Mouse (Mus musculus) adrenal gland (tissue): ENCODE measurements around the gene Dlst.

Source experiments
- intact Hi-C: fragments of 180-260 bp; cut with DNase I; formaldehyde crosslinking; loops from one replicate; pipeline ENCODE4 v1.15.1; 2025
- long read RNA-seq, 2 experiments: library from polyadenylated mRNA; unstranded; transcript quantifications; one replicate each; pipeline ENCODE4 v2.0.0; 2020; ENCODE audit warnings: borderline replicate concordance in 1 of 2; ENCODE audit not compliant: insufficient replicate concordance in 1 of 2

Dlst gene
- long read RNA-seq, experiment 1, transcript Dlst-201 (15 exons, 2,764 nt) = major isoform, 28 of 57 reads
- long read RNA-seq, experiment 1, partial matches to known transcripts = 12 of 57 reads
- long read RNA-seq, experiment 1, other reads (novel, unspliced or antisense) = 16 of 57 reads
- long read RNA-seq, experiment 2, transcript Dlst-201 (15 exons, 2,764 nt) = major isoform, 17 of 44 reads
- long read RNA-seq, experiment 2, partial matches to known transcripts = 9 of 44 reads
- long read RNA-seq, experiment 2, other reads (novel, unspliced or antisense) = 17 of 44 reads

DNA sequence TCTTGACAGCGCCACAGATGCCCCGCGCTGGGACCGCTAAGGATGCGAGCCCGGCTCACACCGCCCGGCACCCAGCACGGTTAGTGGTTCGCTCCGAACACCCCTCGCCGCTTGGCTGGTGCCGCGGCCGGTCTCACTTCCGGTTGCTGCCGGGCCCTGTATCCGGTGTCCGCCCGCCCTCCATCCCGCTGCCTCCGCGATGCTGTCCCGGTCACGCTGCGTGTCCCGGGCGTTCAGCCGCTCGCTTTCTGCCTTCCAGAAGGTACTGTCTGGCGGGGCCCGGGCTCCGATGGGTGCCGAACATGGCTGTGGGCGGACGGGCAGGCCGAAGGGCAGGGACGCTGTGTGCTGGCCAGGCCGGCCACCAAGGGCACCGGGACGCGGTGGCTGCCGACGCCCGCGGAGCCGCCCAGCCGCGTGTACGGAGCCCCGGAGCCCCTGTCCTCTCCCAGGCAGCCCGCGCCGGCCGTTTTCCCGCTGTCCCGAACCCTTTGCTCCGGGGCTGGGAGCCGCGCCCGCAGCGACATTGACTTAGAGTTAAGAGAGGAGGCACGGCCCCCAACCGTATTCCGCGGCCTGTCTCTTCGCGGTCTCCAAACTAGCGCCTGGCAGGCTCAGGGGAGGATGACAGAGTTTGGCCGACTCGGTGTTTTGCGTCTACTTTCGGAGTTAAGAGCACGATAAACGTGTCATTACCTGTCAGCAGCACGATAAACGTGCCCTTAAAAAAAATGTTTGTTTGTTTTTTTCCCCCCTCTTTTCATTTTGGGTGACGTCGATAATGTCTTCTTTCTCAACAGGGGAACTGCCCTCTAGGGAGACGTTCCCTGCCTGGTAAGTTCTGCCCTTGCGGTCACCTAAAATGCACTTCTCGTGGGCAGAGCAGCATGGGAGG lies at the start of gene Dlst, which contains the start of gene Prox2:
Gene Dlst, plus strand, starts transcription at position 136 of the 895 bp plus-strand sequence.
Gene Prox2, minus strand, starts transcription at position 62 of the 895 bp plus-strand sequence.
- intact Hi-C loops = no loop called here

DNA sequence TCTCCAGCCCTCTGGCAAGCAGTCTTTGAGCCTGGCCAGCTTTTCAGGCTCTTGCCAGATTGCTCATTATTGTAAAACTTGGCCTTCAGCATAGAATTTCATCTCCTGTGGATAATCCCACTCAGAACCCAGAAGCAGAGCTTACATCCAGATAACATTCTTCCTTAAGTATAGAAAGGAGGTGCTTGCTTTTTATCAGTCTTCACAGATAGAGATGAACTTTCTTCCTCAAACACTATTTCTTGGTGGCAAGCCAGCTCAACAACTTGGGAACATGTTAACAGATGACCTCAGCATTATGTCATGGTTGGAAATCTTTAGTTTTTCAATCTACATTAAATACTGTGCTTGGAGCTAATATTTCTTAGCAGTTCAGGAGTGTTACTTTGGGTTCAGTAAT lies 39.6 kb upstream of the Dlst start:
- intact Hi-C loops = no loop called here

DNA sequence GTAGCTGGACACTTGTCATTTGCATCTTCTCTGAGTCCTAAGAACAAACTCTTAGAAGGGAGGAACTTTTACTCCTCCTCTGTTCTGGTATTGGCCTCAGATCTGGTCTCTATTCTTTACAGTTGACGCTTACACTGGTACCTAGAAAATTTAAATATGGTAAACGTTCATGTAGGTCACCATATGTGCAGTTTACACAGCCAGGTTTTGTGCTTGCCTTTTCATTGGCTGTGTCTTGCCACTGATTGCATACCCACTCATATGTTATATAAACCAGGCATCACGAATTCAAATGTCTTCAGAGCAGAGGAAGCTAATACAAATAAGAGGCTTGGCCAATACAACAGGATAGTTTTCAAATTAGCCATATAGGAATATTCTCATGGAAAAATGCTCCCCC lies 33.5 kb upstream of the Dlst start:
- intact Hi-C loops = no loop called here

DNA sequence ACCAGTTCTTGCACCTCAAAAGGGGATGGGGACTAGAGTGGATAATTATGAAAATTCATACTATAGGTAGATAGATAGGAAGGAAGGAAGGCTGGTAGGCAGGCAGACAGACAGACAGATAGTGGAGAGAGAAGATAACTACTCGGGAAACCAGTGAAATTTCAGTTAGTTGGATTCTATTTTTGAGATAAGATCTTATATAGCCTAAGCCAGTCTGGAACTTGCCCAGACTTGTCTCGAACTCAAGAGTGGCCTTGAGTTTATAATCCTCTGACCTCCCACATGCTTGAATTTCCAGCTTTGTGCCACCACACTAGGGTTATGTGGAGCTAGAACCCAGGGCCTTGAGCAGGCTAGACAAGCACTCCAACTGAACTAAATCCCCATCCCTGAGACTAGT lies 26.4 kb upstream of the Dlst start:
- intact Hi-C loops = no loop called here

DNA sequence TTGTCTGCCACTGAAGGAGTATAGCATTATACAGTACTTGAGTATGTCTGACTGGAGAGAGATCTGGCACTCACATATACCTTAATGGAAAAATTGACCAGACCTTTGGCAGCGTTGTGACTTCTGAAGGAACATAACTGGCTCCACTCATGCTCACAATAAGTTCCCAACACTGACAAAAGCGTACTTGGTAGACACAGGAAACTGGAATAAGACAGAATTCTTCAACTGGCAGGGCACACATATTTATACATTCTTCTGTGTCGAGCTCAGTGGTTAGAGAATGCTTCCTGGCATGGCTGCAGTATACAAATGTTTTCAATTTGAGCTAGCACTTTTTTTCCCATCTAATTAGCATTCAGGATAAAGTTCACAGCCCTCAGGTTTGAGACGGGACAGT lies 25.7 kb upstream of the Dlst start:
- intact Hi-C loops = no loop called here

DNA sequence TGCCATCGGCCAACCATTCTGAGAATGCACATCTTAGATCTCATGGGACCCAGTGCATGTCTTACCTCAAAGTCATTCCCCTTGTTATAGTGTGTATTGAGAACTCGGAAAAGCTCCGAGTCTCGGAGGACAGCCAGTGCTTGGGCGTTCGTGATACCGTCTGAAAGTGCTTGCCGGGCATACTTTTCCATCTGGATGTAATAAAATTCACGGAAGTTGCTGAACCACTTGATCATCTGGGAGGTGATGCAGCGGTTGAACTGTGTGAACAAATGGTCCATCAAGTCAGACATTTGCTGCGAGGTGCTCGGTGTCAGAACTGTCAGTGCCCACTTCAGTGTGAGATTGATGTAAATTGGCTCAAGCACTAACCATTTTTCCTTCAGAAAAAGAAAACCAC lies 22.8 kb upstream of the Dlst start:
- intact Hi-C loops = no loop called here

DNA sequence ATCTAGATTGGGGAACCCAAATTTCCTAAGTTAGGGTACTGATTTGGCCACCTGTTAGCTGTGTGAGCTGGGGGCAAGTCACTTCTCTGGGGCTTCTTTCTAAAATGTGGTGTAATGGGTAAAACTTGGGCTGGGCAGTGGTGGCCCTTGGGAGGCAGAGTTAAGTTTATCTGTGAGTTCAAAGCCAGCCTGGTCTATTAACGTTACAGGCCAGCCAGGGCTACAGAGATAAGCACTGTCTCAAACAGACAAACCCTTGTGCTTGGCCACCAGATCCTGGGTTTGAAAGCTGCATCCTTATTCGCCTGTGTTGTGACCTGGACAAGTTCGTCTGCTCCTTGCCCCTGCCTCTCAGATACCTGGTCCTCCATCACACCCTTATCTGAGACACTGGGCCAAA lies 19.4 kb upstream of the Dlst start:
- intact Hi-C loops = no loop called here

DNA sequence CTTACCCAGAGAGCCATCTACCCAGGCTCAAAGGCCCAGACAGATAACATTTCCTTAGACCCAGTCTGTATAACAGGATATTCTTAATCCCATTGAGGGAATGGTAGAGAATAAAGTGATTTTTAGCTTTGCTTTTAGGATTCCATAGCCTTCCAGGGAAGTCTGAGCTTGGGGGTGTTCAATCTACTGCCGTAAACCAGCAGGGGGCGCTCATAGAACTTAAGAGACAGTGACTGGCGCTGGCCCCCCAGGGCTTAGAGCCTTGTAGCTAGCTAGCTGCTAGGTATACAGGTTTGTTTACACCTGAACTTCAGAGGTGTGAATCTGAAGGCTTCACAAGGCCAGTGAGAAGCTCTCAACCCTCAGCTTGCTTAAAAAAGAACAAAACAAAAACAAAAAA lies 18.4 kb upstream of the Dlst start:
- intact Hi-C loops = no loop called here

DNA sequence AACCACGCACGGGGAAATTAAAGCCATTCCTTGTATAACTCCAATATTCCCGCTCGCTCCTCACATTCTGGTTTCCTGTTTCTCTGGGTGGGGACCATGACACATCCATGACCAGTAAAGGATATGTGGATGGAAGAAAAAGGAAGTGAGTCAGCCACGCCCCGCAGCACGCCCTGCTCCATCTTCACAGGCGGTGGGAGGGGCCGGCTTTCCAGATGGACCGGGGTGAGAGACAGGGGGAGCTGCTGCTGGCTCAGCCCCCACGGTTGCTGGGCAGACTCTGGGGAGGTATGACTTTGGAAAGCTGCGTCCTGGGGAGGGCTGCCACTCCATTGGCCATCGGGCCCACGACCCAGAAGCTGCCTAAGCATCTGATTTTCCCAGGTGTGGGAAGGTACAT lies 16.6 kb upstream of the Dlst start:
- intact Hi-C loops = no loop called here

DNA sequence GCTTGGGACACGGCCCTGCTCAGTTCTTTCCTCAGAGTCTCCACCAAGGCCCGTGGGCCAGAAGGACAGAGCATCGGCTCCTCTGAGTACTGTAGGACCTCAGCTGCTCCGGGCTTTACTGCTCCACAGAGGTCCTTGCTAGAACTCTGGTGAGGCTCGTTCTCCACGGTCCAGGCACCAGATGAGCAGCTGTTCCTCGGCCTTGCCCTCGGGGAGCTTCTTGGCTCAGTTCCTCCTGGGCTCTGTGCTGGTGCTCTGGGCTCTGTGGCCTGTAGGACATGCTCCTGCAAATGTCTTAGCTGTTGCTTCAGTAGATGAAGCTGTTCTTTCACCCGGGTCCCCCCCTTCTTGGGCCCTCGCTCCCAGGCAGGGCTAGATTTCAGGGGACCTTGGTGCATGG lies 15.9 kb upstream of the Dlst start:
- intact Hi-C loops = no loop called here

DNA sequence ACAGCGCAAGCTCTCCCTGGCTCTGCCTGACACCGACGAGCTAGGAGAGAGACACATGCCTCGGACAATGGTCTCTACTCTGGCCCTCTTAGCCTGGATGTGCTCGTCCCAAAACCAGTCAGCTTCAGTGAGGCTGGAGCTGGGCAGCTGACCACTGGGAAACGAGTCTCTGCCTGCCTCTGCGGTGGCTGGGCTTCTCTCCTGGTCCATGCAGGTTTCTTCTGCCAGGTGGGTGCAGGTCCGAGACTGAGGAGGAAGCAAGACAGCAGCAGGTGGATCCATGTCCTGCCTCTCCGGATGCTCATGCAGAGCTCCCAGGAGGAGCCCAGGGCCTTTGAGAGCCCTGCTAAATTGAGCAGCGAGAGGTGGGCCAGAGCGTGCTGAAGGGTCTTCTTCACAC lies 15.5 kb upstream of the Dlst start:
- intact Hi-C loops = no loop called here

DNA sequence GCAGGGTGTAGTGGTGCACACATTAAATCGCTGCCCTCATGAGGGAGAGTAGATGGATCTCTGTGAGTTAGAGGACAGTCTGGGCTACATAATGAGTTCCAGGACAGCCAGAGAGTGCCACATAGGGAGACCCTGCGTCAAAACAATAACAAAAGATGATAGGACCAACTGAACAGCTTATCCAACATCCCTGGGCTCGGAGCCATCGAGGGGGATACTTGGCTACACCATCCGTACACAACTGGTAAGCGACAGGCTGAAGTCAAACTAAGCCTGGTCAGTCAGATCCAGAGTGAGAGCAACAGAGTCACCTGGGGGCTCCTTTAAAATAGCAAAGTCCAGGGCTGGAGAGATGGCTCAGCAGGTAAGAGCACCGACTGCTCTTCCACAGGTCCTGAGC lies 14.8 kb upstream of the Dlst start:
- intact Hi-C loops = no loop called here

DNA sequence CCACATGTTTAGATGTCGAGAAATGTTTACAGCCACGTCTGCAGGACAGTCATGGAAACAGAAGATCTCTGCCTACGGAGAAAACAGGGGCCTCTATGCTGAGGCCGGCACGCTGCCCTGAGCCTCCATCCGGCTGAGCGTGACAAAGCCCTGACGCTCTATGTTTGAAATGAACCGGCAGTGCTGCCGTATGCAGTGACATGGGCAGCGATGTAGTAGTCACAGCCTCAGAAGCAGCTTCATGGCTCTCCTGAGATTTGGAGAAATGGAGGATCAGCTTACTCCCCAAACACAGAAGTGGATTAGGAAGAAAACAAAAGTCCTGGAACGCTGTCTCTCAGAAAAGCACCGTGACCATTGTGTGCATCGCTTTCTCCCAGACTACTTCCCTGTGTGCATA lies 9.6 kb upstream of the Dlst start:
- intact Hi-C loops = no loop called here

DNA sequence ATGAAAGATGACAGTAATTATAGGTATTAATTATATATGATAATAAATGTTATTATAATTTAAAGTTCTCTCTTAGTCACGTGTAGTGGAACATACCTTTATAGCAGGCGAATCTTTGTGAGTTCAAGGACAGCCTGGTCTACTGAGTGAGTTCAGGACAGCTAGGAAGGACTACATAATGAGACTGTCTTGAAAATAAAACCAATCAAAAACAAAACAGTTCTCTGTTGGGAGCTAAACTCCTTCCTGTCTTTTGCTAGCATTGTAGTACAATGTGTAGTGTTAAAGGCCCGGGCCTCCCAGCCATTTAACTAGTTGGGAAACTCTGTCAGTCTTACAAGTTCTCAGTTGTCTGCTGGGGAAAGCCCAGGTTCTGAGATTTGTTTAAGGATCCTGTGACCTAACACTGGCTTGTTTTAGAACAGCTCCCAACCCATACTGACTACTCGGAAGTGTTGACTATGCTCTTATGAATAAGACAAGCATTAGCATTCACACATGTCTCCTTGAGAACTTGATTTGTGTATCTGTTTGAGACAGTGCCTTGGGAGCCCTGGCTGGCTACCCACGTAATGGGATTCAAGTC lies 9.0 kb upstream of the Dlst start:
- intact Hi-C loops = no loop called here

DNA sequence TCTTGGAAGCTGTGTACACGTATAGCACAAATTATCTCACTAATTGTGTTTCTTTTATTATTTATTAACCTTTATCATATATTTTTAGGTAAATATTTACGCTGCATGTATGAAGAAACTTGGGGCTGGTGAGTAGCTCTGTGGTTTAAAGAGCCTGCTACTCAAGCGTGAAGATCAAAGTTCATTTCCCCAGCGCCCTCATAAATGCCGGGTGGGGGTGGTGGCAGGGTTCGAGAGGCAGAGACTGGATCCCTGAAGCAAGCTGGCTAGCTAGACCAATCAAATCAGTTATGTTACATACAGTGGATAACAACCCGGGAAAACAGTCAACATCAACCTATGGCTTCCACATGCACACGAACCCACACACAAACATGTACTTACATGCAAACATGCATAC lies 7.5 kb upstream of the Dlst start:
- intact Hi-C loops = no loop called here

DNA sequence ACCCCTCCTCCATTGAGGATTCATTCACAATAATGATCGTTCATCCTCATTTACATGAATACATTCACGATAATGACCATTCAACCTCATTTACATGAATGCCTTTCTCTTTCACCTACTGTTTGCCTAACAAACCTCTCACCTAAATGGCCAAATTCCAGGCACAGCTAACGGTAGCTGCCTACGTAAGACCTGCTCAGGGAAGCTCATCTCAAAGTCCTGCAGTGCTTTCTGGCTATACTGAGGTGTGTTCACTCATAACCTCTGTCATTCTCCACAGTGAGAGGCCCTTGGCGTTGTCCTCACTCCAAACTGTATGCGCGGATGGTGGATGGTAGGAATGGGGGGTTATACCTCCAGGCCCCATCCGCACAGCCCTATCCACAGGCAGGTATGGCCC lies 5.8 kb upstream of the Dlst start:
- intact Hi-C loops = no loop called here

DNA sequence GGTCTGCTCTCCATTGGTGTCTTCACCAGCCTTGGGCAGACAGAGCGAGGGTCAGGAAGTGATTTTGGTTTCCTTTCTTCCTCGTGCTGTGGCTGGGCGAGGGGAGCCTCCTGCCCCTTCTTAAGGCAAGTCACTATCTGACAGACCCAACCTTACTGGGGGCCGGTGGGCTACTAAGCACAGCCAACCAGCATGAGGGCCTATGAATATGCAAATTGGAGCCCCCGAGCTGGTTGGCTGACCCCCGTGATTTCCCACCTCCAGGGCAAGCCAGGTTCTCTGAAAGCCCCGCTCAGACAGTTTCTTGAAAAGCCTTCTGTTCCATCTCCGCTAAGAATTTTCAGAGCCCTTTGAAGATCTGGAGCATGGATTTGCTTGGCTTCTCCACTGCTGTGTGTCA lies 4.3 kb upstream of the Dlst start:
- intact Hi-C loops = no loop called here

DNA sequence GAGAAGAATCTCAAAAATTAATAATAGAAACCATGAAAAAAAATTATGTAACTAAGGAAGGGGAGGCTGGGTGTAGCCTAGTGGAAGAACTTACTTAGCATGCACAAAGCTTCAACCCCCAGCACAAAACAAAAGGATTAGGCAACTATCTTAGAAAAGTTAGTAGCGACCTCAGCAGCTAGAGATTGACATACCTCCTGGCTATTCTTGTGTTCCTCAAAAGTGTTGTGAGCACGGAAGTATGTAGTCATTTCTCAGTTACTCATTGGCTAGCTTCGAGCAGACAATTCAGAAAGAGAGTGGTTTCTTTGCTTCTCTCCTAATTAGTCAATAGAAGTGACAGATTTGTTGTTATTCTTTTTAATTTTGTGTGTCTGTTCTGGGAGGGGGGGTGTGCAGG lies 2.0 kb upstream of the Dlst start:
- intact Hi-C loops = no loop called here

DNA sequence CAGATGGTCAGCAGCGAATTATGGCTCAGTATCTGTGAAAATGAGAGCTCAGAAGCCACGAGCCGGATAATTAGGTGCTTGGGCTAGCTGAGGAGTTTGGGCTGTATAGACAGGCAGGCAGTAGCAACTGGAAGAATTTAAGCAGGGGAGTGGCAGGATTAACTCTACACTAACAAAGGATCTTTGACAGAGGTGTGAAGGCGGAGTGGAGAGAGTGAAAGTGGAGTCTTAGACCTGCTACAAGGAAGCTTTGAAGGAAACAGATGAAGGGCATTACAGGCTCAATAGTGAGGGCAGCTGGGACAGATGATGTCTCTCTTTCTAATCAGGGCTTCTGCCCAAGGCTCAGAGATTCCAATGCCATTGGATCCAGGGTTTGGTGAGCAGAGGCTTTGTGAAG lies 1.2 kb upstream of the Dlst start:
- intact Hi-C loops = no loop called here

DNA sequence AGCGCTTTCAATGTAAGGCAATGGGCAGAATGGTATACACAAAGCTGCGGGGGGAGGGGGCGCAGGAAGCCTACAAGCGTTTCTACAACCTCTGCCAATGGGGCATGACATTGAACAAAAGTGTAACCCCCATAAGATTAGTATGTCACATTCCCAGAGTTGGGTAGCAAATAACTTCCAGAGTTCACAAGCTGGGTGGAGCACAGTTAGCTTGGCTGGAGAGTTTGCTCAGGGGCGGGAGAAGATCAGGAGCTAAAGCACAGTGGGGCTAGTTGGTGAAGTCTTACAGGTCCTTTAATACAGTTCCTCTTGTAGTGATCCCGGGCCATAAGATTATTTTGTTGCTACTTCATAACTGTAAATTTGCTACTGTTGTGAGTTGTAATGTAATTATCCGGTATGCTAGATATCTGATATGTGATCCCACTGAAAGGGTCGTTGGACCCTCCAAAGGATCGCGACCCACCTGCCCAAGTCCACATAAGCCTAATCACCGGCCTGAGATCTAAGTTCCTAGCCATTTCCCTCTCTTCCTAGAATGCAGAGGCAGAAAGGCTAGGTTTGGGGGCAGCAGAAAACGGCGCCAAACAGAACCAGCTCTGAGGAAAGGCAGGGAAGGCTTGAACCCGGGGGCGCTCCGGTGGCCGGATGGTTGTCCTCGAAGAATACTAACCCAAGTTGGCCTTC lies 479 bp upstream of the Dlst start:
- intact Hi-C loops = no loop called here

DNA sequence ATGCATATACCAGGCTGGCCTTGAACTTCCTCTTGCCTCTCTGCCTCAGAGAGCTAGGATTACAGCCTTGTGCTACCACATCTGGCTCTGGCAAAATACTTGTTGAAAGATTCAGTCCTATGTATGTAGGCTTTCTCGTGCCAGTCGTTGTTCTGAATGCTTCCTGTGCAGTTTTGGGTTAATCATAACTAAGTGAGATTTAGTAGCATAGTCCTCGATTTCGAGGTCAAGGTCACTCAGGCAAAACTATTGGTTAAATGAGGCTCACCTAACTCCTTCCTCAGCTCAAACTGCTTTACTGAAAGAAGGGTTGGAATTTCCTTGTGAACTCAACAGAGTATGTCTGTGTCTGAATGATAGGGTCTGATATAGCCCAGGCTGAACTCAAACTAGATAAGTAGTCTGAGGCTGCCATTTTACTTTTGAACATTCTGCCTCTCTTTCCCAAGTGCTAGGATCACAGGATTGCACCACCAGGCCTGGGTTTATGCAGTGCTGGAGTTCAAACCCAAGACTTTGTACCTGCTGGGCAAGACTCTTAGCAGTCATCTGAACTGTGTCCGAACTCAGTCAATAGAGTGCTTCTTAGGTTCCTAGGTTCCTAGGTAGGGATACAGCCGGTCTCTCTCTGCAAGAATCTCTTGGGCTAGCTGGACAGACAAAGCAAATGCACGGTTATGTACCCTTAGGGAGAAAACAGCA lies 2.1 kb downstream of the Dlst start:
- intact Hi-C loops = no loop called here
